Mouse (Mus musculus): ENCODE measurements at regions not wholly inside any gene's neighbourhood (a gene's known extent, or its start where the extent isn't known, plus 50 kb on each side); places are given as distances from the start of the nearest gene placed in this dataset.
A peak's percentile ranks its signal among the peaks of the same experiment; 100 is the strongest.

DNA sequence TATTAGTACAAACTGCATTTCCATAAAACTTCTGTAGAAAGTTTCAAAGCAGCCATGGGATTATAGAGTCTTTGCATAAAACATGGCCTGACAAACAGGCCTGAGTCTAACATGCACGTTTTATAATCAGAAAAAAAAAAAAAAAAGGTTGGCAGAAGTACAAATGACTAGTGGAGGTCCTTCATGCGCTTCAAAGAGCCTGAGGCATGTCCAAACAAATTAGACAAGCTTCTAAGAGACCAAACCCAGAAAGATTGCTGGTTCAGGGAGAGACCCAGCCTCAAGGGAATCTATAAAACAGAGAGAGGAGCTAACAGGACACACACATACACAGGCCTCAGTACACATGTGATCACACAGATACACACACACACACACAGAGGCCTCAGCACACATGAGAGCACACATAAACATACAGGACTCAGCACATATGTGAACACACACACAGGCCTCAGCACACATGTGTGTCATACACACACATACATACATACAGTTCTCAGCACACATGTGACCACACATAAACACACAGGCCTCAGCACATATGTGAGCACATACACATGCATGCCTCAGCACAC lies 57.0 kb upstream of the Gnaq start:
- 44% methylated on average over 2 of the region's 2 CpGs for WGBS
- no peak for DNase-seq (ENCODE audit: low read depth, low spot score)

GRCm38 (mm10) chr19:16075026-16075425 lies 57.6 kb upstream of the Gnaq start:
- no peak for DNase-seq (ENCODE audit: low read depth, low spot score)
- WGBS, result 87% methylated on average over 1 of the region's 1 CpGs

GRCm38 (mm10) chr19:16067314-16067713 lies 65.3 kb upstream of the Gnaq start:
- no peak for DNase-seq (ENCODE audit: low read depth, low spot score)
- WGBS, result 71% methylated on average over 6 of the region's 6 CpGs

DNA sequence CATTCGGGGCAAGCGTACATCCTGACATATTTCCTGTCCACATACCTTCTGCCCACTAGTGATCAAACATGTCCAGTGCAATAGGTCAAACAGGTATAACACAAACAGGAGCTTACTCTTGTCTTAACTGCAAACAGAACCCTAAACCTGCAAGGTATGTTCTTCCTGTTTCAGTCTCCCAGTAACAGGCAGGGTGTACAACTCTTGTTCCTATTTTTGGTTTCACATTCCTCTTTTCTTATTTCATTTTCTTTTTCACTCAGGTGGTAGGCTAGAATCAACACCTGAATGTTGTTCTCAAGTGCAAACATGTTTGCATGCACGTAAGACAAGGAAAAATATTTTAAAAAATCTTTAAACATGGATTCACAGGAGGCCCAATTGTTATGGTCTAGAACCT lies 67.7 kb upstream of the Gnaq start:
- 94% methylated on average over 3 of the region's 3 CpGs for WGBS
- DNase-seq (ENCODE audit: low read depth, low spot score), result no peak

DNA sequence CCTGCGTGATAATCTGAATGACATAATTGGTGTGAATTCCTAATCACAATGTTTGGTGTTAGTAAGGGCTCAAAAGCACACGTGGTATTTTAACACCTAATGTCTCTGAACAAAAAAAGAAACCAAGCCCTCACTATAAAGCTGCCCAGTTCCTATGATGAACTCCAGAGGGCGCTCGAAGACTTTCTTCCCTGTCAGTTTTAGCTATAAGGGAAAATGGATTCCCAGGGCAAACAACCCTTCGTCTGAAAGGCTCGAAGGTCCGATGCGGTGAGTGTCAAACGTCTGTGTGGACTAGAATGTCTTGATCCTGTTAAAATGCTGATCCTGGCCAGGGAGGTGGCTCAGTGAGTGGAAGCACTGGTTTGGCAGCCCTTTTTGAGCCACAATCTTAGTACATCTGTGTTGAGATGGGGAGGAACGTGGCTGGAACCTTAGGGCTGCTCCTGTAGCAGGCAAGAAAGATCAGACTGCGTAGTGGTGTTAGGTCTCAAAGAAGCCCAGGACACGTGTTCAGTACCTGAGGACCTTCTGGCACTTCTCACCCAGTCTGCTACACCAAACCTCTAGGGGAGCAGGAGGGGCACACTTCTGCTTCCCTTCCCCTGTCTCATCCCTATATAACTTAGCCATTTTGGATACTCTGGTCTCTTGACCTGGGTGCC lies 68.6 kb upstream of the Gnaq start:
- WGBS, result 9% methylated on average over 12 of the region's 12 CpGs
- peak; percentile 63 for DNase-seq (ENCODE audit: low read depth, low spot score)

DNA sequence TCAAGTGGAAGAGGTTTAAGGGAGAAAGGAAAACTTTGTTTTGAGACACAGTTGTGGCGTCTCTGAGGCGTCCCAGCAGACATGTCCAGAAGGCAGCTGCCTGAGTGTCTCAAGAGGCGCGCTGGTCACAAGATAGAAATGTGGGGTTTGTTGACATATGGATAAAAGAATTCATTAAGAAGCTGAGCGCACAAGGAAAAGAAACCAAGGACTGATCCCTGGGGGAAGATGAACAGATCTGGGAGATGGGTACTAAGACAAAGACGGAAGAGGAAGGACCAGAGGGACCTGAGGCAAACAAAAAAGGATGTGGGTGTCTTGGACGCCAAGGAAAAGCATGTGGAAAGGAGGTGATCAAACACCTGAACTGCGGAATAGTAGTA lies 69.1 kb upstream of the Gnaq start:
- DNase-seq (ENCODE audit: low read depth, low spot score), result no peak
- 41% methylated on average over 8 of the region's 8 CpGs for WGBS

DNA sequence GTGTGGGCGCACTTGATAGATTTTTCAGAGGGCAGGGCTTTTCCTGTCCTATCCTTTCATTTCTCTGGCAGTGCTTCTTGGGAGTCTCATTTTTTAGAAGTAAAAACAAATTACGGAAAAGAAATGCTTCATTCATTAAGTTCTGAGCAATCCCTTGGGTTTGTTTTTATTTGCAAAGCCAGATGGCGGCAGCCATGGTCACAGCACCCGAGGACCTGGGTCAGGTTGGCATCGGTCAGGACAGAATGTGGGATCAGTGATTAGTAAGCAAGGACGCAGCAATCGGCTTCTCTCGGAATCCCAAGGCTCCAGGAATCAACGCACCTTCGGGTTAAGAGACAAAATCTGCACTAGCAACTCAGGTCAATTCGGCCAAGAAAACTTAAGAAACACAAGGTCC lies 70.8 kb upstream of the Gnaq start:
- 80% methylated on average over 11 of the region's 11 CpGs for WGBS
- DNase-seq (ENCODE audit: low read depth, low spot score), result no peak

- no peak for DNase-seq (ENCODE audit: low read depth, low spot score)
- 75% methylated on average over 4 of the region's 4 CpGs for WGBS
These were observed 73.6 kb upstream of the Gnaq start for GRCm38 (mm10) chr19:16059026-16059425.

GRCm38 (mm10) chr19:16050220-16051055 lies 65.6 kb upstream of the Cep78 start:
- WGBS, result 23% methylated on average over 18 of the region's 18 CpGs

DNA sequence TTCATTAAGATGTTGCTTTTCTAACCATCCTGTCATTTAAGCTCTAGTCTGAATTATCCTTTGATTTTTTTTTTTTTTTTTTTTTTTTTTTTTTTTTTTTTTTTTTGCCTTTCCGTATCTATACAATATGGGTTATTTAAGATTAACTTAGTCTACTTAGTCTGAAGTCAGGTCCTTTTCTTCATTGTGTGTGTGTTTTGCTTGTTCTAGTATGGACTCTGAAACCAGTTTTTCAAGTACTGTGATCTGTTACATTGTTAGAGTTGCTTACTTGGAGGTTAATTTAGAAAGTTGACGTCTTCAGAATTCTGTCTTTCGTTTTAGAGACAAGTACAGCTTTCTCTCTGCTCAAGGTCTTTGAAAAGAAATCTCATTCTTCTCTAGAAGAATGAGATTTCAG lies 64.9 kb upstream of the Cep78 start:
- 9% methylated on average over 3 of the region's 3 CpGs for WGBS
- DNase-seq (ENCODE audit: low read depth, low spot score), result no peak

More at GRCm38 (mm10) chr19:16050220-16051055, 65.6 kb upstream of the Cep78 start:
- DNase-seq (ENCODE audit: low read depth, low spot score), result no peak

DNA sequence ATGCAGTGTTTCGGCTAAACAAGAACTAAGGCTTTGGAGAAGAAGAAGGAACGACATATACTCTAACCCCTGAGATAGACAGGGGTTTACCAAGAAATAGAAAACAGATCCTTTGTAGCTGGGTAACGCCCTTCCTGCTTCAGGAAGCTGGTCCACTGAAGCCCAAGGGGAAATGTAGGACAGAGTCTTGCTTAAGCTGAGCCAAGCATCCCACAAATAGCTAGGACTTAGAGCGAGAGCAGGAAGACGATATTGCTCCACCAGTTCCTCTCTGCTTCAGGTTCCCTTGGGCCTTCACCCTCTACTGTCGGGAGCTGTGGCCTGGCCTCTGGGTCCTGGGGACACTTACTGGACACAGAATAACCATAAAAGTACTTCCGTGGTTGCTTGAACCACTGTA lies 62.2 kb upstream of the Cep78 start:
- 70% methylated on average over 7 of the region's 7 CpGs for WGBS
- no peak for DNase-seq (ENCODE audit: low read depth, low spot score)

- WGBS, result 45% methylated on average over 3 of the region's 3 CpGs
- no peak for DNase-seq (ENCODE audit: low read depth, low spot score)
These were observed 60.5 kb upstream of the Cep78 start for GRCm38 (mm10) chr19:16045261-16045660.

- DNase-seq (ENCODE audit: low read depth, low spot score), result no peak
- 76% methylated on average over 5 of the region's 5 CpGs for WGBS
These were observed 59.4 kb upstream of the Cep78 start for GRCm38 (mm10) chr19:16044169-16044568.

DNA sequence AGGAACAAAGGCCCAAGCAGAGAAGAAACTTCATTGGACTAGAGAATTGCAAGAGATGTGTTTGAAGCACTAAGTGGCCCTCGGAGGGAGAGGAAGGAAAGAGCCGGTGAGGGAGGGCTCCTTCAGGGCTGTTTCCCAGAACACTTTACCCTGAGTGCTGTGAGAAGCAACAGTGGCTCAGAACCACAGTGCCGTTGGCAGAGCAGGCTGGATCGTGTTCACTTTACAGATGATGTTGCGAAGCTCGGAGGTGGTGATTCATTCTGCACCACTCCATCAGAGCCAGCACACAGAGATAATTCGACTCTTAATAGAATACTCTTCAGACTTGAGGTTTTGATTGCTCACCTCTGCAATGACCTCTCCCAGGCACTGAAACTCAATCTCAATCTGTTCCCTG lies 58.2 kb upstream of the Cep78 start:
- WGBS, result 86% methylated on average over 7 of the region's 7 CpGs
- no peak for DNase-seq (ENCODE audit: low read depth, low spot score)

- no peak for DNase-seq (ENCODE audit: low read depth, low spot score)
- WGBS, result 81% methylated on average over 5 of the region's 5 CpGs
These were observed 57.1 kb upstream of the Cep78 start for GRCm38 (mm10) chr19:16041891-16042290.

DNA sequence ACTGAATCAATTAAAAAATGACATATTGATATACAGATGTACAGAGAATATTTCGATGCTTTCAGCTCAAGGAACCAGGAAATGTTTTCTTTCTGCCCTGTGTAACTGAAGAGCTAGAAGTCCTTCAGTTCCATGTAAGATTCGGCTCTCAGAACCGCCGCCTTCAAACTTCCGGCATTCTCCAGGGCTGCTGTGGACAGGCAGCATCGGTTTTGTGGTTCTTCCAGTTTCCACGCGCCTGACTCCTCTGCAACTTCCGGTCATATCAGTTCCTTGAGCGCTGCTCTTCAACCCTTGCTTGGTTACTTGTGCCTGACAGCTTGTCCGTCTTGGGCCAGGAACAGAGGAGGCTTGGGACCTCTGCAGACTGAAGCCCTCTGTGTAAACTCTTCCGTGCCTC lies 53.0 kb upstream of the Cep78 start:
- 67% methylated on average over 12 of the region's 12 CpGs for WGBS
- no peak for DNase-seq (ENCODE audit: low read depth, low spot score)
